Mouse (Mus musculus) urinary bladder, postnatal 14 days (tissue): ENCODE measurements at regions not wholly inside any gene's neighbourhood (a gene's known extent, or its start where the extent isn't known, plus 50 kb on each side); places are given as distances from the start of the nearest gene placed in this dataset.

ENCODE experiments used
- DNase-seq: peaks from one replicate; pipeline ENCODE4 v3.0.0; 2021; ENCODE audit warnings: low spot score

- DNase-seq, result no peak
Measured at GRCm38 (mm10) chr13:15929890-15930289, 81.8 kb upstream of the Inhba start.

- DNase-seq, result no peak
Measured at GRCm38 (mm10) chr13:15931553-15932162, 80.0 kb upstream of the Inhba start.

- no peak for DNase-seq
Measured at GRCm38 (mm10) chr13:15935689-15936088, 76.0 kb upstream of the Inhba start.

GRCm38 (mm10) chr13:15936109-15936508 lies 75.5 kb upstream of the Inhba start:
- no peak for DNase-seq

- DNase-seq, result no peak
Measured at GRCm38 (mm10) chr13:15950143-15950542, 61.5 kb upstream of the Inhba start.

- no peak for DNase-seq
Measured at GRCm38 (mm10) chr13:15950885-15951610, 60.6 kb upstream of the Inhba start.
